Mouse (Mus musculus) small intestine, adult 2 months (tissue): ENCODE results near the gene Tab1. TPM values are rescaled to one million over a fixed set of nuclear protein-coding genes. Genes with fewer than 3 reads are reported as not detected.

Experiments
- H3K27ac ChIP-seq: fragments of 200-500 bp; 2 replicates; pipeline ENCODE4 v1.5.1; 2012; ENCODE audit warnings: low read depth, low read length, control low read depth, inconsistent platforms; ENCODE audit not compliant: insufficient read depth
- H3K27me3 ChIP-seq: fragments of 200-500 bp; 2 replicates; pipeline ENCODE4 v1.6.1; 2012; ENCODE audit warnings: mild to moderate bottlenecking, moderate library complexity, low read length, inconsistent platforms; ENCODE audit not compliant: control insufficient read depth, insufficient read depth
- H3K36me3 ChIP-seq: fragments of 200-500 bp; 2 replicates; pipeline ENCODE4 v1.6.1; 2012; ENCODE audit warnings: mild to moderate bottlenecking, low read length, control low read depth, inconsistent platforms; ENCODE audit not compliant: control insufficient read depth, insufficient read depth
- H3K4me1 ChIP-seq: fragments of 200-500 bp; 2 replicates; pipeline ENCODE4 v1.6.1; 2012; ENCODE audit warnings: low read length, inconsistent platforms, mixed read lengths; ENCODE audit not compliant: control insufficient read depth, insufficient read depth, insufficient read length
- H3K4me3 ChIP-seq: fragments of 200-500 bp; 2 replicates; pipeline ENCODE4 v1.5.1; 2012; ENCODE audit warnings: low read depth, mild to moderate bottlenecking, control low read depth, inconsistent platforms, low read length, moderate library complexity
- CTCF ChIP-seq: fragments of 200-500 bp; IDR thresholded peaks from 2 replicates; pipeline ENCODE4 v1.5.1; 2012; ENCODE audit warnings: low read depth, mild to moderate bottlenecking, control low read depth, inconsistent platforms, low read length, moderate library complexity, mixed read lengths; ENCODE audit not compliant: insufficient replicate concordance, insufficient read length; ENCODE audit errors: extremely low read depth
- POLR2A ChIP-seq: fragments of 200-500 bp; IDR thresholded peaks from 2 replicates; pipeline ENCODE4 v1.6.1; 2012; ENCODE audit warnings: low read depth, mild to moderate bottlenecking, control low read depth, inconsistent platforms, low read length, moderate library complexity
- WGBS: fragments of 180-500 bp; shearing (Covaris S2); methylation state at CpG from one replicate; pipeline ENCODE4 v1.1.7; 2018; 5-methylcytosine and 5-hydroxymethylcytosine counted together
- polyA plus RNA-seq: library from polyadenylated mRNA; depleted of rRNA; stranded (reverse); fragments of >200 nt; gene quantifications from 2 replicates; pipeline ENCODE4 v1.2.3, GENCODE M21; 2012; rRNA removed

Tab1 gene
- polyA plus RNA-seq, 1 experiment = 28.6 TPM

DNA sequence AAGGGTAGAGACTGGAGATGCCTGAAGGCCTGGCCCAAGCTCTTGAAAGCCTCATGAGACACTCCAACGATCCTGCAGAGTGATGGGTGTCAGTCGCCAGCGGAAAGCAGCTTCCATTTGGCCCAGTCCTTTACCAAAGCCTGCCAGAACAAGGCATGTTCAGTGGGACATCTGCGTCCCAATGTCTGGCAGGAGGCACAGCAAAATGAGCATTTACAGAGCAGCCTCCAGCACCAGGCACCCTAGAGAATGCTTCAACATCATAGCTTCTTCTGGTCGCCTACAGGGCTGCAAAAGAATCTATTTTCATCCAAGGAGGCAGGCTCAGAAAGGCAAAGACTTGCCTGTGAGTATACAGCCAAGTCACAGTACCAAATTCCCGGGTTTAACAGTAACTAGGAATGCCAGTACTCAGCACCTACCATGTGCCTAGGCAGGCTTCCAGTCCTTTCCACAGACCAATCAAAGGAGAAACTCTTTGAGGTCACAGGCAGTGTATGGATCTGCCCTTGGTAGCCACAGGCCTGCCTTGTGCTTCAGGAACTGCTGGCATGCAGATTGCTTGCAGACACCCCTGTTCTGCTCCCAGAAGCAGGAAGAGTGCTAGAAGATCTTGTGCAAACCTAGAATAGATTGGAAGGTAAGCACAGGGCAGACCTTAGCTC, 69.3 kb downstream of the Tab1 start:
- Histone ChIP-seq H3K4me3 (no peak overlapping the region), H3K27me3 (no peaks in the 10 kb centered on the region), H3K4me1 (no peaks in the 10 kb centered on the region), H3K27ac (no peak overlapping the region), H3K36me3 (peaks cover 32% of the 10 kb centered on the region)
- no peak for TF ChIP-seq CTCF
- TF ChIP-seq POLR2A = no peak
- 80% methylated on average over 6 of the region's 6 CpGs for WGBS

DNA sequence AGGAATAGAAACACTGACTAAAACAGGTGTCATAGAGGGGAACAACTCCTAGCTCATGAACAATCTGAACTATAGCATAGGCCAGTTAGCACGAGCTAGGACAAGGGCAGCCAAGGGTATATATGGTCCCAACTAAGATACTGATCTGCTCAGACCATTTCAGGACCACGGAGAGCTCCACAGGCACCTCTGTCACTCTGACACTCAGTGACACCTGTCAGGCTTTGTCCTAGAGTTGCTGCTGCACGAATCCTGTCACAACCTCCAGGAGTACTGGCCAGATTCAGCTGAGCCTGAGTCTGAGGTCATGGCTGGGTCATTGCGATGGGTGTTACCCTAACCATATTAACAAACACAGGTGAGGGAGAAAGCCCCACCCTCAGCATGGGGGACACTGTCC, 70.5 kb downstream of the Tab1 start:
- WGBS = 33% methylated on average over 4 of the region's 4 CpGs
- Histone ChIP-seq H3K4me1 (peaks cover 3% of the 10 kb centered on the region; the same call in 1 of the 2 replicates), H3K4me3 (no peak overlapping the region), H3K27me3 (no peaks in the 10 kb centered on the region), H3K27ac (no peak overlapping the region), H3K36me3 (peaks cover 27% of the 10 kb centered on the region)
- TF ChIP-seq POLR2A = no peak
- TF ChIP-seq CTCF = no peak

DNA sequence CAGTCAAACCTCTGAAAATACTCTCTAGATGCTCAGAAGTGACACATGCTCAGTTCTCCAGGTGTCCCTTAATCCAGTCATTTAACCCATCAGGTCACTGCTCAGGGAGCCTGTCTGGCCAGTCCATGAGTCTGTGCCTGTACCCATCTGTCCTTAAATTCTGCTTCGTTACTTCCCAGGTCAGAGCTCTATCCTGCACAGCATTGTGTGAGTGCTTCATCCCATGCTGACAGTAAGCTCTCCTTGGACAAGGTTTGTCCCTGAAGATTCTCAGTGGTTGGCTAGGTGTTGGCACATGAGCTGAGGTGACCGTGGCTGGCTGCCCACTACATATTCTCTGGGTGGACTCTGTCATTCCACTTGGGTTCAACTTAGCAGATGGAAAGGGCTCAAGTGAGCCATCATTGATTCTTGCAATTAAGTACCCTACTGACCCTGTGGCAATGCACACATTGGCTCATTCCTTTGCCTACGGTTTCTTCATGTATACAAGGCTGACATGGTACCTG, 73.2 kb downstream of the Tab1 start:
- WGBS = 87% methylated on average over 3 of the region's 3 CpGs
- Histone ChIP-seq H3K27me3 (no peaks in the 10 kb centered on the region), H3K27ac (no peak overlapping the region), H3K36me3 (peaks cover 25% of the 10 kb centered on the region), H3K4me3 (no peak overlapping the region), H3K4me1 (peaks cover 3% of the 10 kb centered on the region; the same call in 1 of the 2 replicates)
- TF ChIP-seq CTCF (no peak), POLR2A (no peak)

GRCm38 (mm10) chr15:80208446-80208845, 75.5 kb downstream of the Tab1 start:
- H3K36me3 ChIP-seq = peaks cover 42% of the 10 kb centered on the region
- H3K4me3 ChIP-seq = no peak overlapping the region
- peaks cover 3% of the 10 kb centered on the region; the same call in 1 of the 2 replicates for H3K4me1 ChIP-seq
- WGBS = 29% methylated on average over 4 of the region's 4 CpGs
- TF ChIP-seq CTCF (no peak), POLR2A (no peak)
- H3K27me3 ChIP-seq = no peaks in the 10 kb centered on the region
- no peak overlapping the region for H3K27ac ChIP-seq

Other genes starting within 250 kb of the Tab1 start
- 9.3 and 21.1 TPM in 2 replicates for gene Apobec3, start 241.5 kb upstream of the Tab1 start, polyA plus RNA-seq
- gene Cbx7, start 162.0 kb upstream of the Tab1 start, polyA plus RNA-seq = 9.9 and 32.8 TPM in 2 replicates
- 5.7 and 8.0 TPM in 2 replicates for gene Pdgfb, start 118.2 kb upstream of the Tab1 start, polyA plus RNA-seq
- gene Syngr1, start 41.8 kb upstream of the Tab1 start, polyA plus RNA-seq = 13.4 and 29.1 TPM in 2 replicates
- gene Rpl3, start 41.3 kb upstream of the Tab1 start, polyA plus RNA-seq = 129 and 298 TPM in 2 replicates
- gene Mgat3, start 40.6 kb downstream of the Tab1 start, polyA plus RNA-seq = 28.4 and 62.6 TPM in 2 replicates
- 9.4 and 16.7 TPM in 2 replicates for gene Mief1, start 100.9 kb downstream of the Tab1 start, polyA plus RNA-seq
- gene AC140267.1, start 102.7 kb downstream of the Tab1 start, polyA plus RNA-seq = not detected in 2 replicates
- 127 and 274 TPM in 2 replicates for gene Atf4, start 122.1 kb downstream of the Tab1 start, polyA plus RNA-seq
- gene Rps19bp1, start 131.2 kb downstream of the Tab1 start, polyA plus RNA-seq = 19.1 and 19.3 TPM in 2 replicates
- gene Cacna1i, start 154.1 kb downstream of the Tab1 start, polyA plus RNA-seq = 0.46 and 0.85 TPM in 2 replicates